Mouse (Mus musculus) layer of hippocampus, adult 18-20 months (tissue): ENCODE results near the gene Nkx1-2. TPM values are rescaled to one million over a fixed set of nuclear protein-coding genes. Genes with fewer than 3 reads are reported as not detected.
A peak's percentile ranks its signal among the peaks of the same experiment; 100 is the strongest.

Experiments
- DNase-seq, 2 experiments: peaks; one replicate each; pipeline ENCODE4 v3.0.0; 2022; ENCODE audit warnings: low spot score in 2 of 2
- total RNA-seq, 2 experiments: library from RNA; stranded (reverse); gene quantifications; 2 replicates each; pipeline ENCODE4 v1.2.3; 2021

The Nkx1-2 gene
- total RNA-seq, 2 experiments from 2014 or later: not detected

GRCm38 (mm10) chr7:132568817-132569216 is 30.6 kb downstream of the Nkx1-2 start:
- DNase-seq: no peak

- no peak for DNase-seq
Observed at GRCm38 (mm10) chr7:132565831-132566230, 33.6 kb downstream of the Nkx1-2 start.

GRCm38 (mm10) chr7:132559138-132559766 is 40.2 kb downstream of the Nkx1-2 start:
- DNase-seq: no peak

DNA sequence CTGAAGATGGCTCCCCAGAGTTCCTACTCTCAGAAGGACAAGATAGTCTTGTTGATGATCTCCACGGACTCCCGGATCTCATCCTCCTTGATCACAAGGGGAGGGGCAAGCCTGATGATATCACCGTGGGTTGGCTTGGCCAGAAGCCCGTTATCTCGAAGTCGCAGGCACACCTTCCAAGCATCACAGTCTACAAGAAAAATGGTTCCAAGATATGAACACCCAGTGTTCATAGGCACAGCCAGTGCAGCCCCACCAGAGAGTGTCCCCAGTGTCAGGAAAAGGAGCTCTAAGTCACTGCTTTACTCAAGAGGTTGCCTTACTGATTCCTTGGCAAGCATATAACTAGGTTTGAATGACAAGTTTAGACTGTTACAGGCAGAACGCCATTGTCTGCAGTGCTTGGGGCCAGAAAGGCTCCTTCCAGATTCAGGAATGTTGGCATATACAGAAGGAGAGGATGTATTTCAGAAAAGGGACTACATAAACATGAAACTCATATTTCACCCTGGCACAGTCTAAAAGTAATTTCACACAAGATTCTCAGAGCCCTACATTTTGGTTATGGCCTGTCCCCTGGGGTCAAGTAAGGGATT is 41.2 kb downstream of the Nkx1-2 start:
- no peak for DNase-seq

DNA sequence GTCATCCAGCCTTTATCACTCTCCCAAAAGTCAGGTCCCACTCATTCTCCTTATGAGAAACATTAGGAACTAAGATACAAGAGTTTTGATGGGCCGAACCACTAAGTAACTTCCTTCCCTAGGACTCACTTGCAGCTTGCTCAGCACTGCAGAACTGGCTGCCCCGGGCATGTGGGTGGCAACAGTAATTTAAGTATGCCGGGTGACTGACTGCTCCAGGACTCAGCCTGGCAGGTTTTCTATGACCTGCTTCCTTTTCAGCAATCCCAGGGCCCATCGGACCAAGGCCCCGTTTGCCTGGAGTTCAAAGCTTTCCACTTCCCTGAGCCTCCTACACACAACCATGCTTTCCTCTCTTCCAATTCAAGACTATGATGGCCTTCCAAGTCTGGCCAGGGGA is 42.9 kb downstream of the Nkx1-2 start:
- DNase-seq: no peak

- DNase-seq: no peak
Observed at GRCm38 (mm10) chr7:132555911-132556310, 43.5 kb downstream of the Nkx1-2 start.

DNA sequence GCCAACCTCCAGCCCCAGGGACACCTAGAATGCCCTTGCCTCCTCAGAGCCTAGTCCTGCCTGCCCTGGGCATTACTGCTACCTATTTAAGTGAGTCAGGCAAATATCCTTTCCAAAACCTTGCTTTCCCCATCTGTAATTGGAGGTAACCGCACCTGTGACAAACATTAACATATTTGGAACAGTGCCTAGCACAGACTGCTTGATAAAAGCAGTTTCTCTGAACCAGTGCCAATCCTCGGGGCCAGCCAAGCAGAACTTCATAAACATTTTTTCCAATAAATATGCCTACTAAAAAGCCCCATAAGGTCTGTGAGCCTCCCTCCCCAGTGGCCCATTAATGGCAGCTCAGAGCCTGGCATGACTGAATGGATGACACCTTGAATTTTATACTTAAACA is 45.3 kb downstream of the Nkx1-2 start:
- DNase-seq: no peak

DNA sequence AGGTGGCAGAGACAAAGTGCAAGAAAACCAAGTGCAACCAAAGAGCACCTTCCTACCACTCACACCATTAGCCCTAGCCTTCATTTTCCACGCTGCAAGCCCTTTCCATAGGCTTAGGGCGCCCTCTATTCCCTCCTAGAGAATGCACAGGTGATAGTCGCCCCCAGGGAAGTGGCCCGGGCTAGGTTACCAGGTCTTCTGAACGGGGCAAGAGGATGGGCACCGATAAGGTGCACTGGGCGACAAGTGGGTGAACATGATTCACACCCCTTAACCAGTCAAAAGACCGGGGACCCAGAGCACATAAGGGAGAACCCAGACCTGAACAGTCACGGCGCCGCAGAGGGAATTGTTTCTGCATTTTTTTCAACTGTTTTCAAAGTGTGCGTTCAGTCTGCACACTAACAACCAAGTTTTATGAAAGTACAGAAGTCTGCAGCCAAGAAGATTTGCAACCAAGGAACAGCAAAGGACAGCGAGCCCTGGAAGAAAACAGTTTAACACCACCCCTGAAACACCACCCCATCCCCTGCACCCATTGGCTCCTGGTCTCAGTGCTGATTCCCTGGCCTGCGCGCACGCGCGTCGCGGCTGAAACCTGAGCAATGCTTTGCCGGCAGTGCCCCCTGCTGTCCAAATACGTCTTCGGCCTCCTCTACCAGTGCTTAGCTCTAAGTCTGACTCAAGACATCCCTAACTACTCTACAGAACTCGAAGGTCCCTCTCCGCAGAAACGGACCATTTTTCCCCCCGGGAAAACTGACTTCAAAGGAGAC is 47.9 kb downstream of the Nkx1-2 start:
- peak; percentile 95 to 98 for DNase-seq

GRCm38 (mm10) chr7:132547126-132547525 is 52.3 kb downstream of the Nkx1-2 start:
- no peak for DNase-seq

Other genes starting within 250 kb of the Nkx1-2 start
- 100 to 1,000 TPM in 1 of 2 experiments, 10 to 100 TPM in 1; 98.8 to 103 TPM for gene Oat, start 23.2 kb downstream of the Nkx1-2 start, total RNA-seq
- gene Lhpp, start 11.0 kb upstream of the Nkx1-2 start, total RNA-seq: 10 to 100 TPM; 20.3 to 26.5 TPM
- gene Fam53b, start 214.2 kb upstream of the Nkx1-2 start, total RNA-seq: 10 to 100 TPM; 50.6 to 51.7 TPM